In genomic region chr7:113682271-113682670, GRCm38 (mm10) we compare ENCODE assay signal across 16 mouse cellular contexts.
"Had no signal": no experiment of that assay in that cellular context is flagged by ENCODE, and none has a peak within 500 bp of the region (broad histone marks: within the 10 kb centered on the region; RNA-seq: fewer than 3 reads in every experiment).

No protein-coding gene starts in this region.

- H3K4me3 ChIP-seq: intestine, embryonic 15.5 days; limb, embryonic 13.5 days; liver, embryonic 15.5 days; myocyte; neural tube, embryonic 15.5 days; stomach, embryonic 15.5 days had no signal

- H3K4me1 ChIP-seq: intestine, embryonic 15.5 days; limb, embryonic 13.5 days; liver, embryonic 15.5 days; stomach, embryonic 15.5 days had no signal

- H3K9me3 ChIP-seq: intestine, embryonic 15.5 days; limb, embryonic 13.5 days; liver, embryonic 15.5 days; neural tube, embryonic 15.5 days; stomach, embryonic 15.5 days had no signal

- H3K27ac ChIP-seq: intestine, embryonic 15.5 days; limb, embryonic 13.5 days; liver, embryonic 15.5 days; neural tube, embryonic 15.5 days; stomach, embryonic 15.5 days had no signal

- DNase-seq: kidney, adult 18-20 months; kidney, postnatal 10 days; kidney, postnatal 4 days; left cerebral cortex, postnatal 4 days; lung, adult 2 months; lung, postnatal 36 days; midbrain, embryonic 14.5 days; right cerebral cortex, postnatal 4 days; spleen, adult 18-20 months; thymus, postnatal 36 days had no signal

- H3K36me3 ChIP-seq: intestine, embryonic 15.5 days; limb, embryonic 13.5 days; liver, embryonic 15.5 days; neural tube, embryonic 15.5 days; stomach, embryonic 15.5 days had no signal

- H3K27me3 ChIP-seq: intestine, embryonic 15.5 days; limb, embryonic 13.5 days; liver, embryonic 15.5 days; neural tube, embryonic 15.5 days; stomach, embryonic 15.5 days had no signal
